Mouse (Mus musculus): ENCODE measurements around the gene Mtrf1. TPM values are rescaled to one million over a fixed set of nuclear protein-coding genes. Genes with fewer than 3 reads are reported as not detected.
A peak's percentile ranks its signal among the peaks of the same experiment; 100 is the strongest.
"Not testable (repeated sequence)": the region's sequence is repeated elsewhere in the genome, so short reads cannot be mapped to it uniquely, and the experiment has no call there.

The Mtrf1 gene
- total RNA-seq, 4 experiments from 2014 or later: 5.5 to 7.6 (median 5.9) TPM

GRCm38 (mm10) chr14:79445055-79445620, 47.6 kb downstream of the Mtrf1 start:
- DNase-seq (ENCODE audit: low spot score in 2 of 2): peak; percentile 32 to 43

GRCm38 (mm10) chr14:79451681-79452590, 54.4 kb downstream of the Mtrf1 start, which contains the start of gene Kbtbd6:
Kbtbd6 (plus strand) TSS chr14:79451835.
- peak; percentile 62 to 69 for DNase-seq (ENCODE audit: low spot score in 2 of 2)

- DNase-seq (ENCODE audit: low spot score in 2 of 2): not testable (repeated sequence)
Observed at GRCm38 (mm10) chr14:79452591-79452934, 55.0 kb downstream of the Mtrf1 start.

GRCm38 (mm10) chr14:79460401-79460800, 62.8 kb downstream of the Mtrf1 start:
- no peak for DNase-seq (ENCODE audit: low spot score in 2 of 2)

- no peak for DNase-seq (ENCODE audit: low spot score in 2 of 2)
Observed at GRCm38 (mm10) chr14:79460988-79461387, 63.4 kb downstream of the Mtrf1 start.

GRCm38 (mm10) chr14:79465623-79466022, 68.1 kb downstream of the Mtrf1 start:
- no peak for DNase-seq (ENCODE audit: low spot score in 2 of 2)

- peak in 1 of 2 experiments; percentile 56 for DNase-seq (ENCODE audit: low spot score in 2 of 2)
Observed at GRCm38 (mm10) chr14:79467621-79468020, 70.0 kb downstream of the Mtrf1 start.

Other genes starting within 250 kb of the Mtrf1 start
- gene Zfp957, start 150.4 kb upstream of the Mtrf1 start, total RNA-seq (2022): not detected
- gene Rgcc, start 96.1 kb upstream of the Mtrf1 start, total RNA-seq (2022): 10 to 100 TPM; 32.3 to 39.8 (median 33.4) TPM
- 10 to 100 TPM; 14.6 to 17.0 (median 16.3) TPM for gene Naa16, start 7.0 kb upstream of the Mtrf1 start, total RNA-seq (2022)
- gene Kbtbd7, start 28.7 kb downstream of the Mtrf1 start, total RNA-seq (2022): 10 to 100 TPM; 38.4 to 44.3 (median 41.1) TPM
- gene Kbtbd6, start 54.1 kb downstream of the Mtrf1 start, total RNA-seq (2022): 1 to 10 TPM in 3 of 4 experiments, under 1 TPM in 1; 0.89 to 1.2 (median 1.1) TPM
- 1 to 10 TPM; 4.2 to 7.9 (median 6.2) TPM for gene Elf1, start 83.4 kb downstream of the Mtrf1 start, total RNA-seq (2022)
- 10 to 100 TPM; 47.9 to 53.4 (median 48.8) TPM for gene Wbp4, start 83.7 kb downstream of the Mtrf1 start, total RNA-seq (2022)
- 10 to 100 TPM; 76.6 to 98.3 (median 84.8) TPM for gene Sugt1, start 189.9 kb downstream of the Mtrf1 start, total RNA-seq (2022)

Data from layer of hippocampus, adult 8-10 months (tissue).